Mouse (Mus musculus) brain, embryonic 14.5 days (tissue): ENCODE results near the gene H2-Ab1. TPM values are rescaled to one million over a fixed set of nuclear protein-coding genes. Genes with fewer than 3 reads are reported as not detected.

ENCODE experiments used
- DNase-seq: peaks from one replicate; pipeline ENCODE4 v3.0.0-alpha.2; 2011; ENCODE audit warnings: low read depth
- CTCF ChIP-seq: fragments of 200-500 bp; IDR thresholded peaks from 2 replicates; pipeline ENCODE4 v1.5.1; 2012; ENCODE audit warnings: inconsistent platforms, mild to moderate bottlenecking, moderate library complexity, borderline replicate concordance; ENCODE audit not compliant: insufficient read depth, insufficient read length; ENCODE audit errors: extremely low read depth
- POLR2A ChIP-seq: fragments of 200-500 bp; IDR thresholded peaks from 2 replicates; pipeline ENCODE4 v1.6.1; 2012; ENCODE audit warnings: mild to moderate bottlenecking, inconsistent platforms, borderline replicate concordance; ENCODE audit not compliant: poor library complexity, insufficient read depth, insufficient read length, severe bottlenecking; ENCODE audit errors: extremely low read depth
- polyA plus RNA-seq: library from polyadenylated mRNA; depleted of rRNA; stranded (reverse); fragments of >200 nt; gene quantifications from 2 replicates; pipeline ENCODE4 v1.2.3, GENCODE M21; 2012; rRNA removed

The H2-Ab1 gene
- 1.4 and 1.7 TPM in 2 replicates for polyA plus RNA-seq

- TF ChIP-seq POLR2A (no peak), CTCF (no peak)
- peak; percentile 74 for DNase-seq
Measured at GRCm38 (mm10) chr17:34257594-34258375, at the start of gene H2-Ab1. H2-Ab1 (plus strand) TSS chr17:34257689.

DNA sequence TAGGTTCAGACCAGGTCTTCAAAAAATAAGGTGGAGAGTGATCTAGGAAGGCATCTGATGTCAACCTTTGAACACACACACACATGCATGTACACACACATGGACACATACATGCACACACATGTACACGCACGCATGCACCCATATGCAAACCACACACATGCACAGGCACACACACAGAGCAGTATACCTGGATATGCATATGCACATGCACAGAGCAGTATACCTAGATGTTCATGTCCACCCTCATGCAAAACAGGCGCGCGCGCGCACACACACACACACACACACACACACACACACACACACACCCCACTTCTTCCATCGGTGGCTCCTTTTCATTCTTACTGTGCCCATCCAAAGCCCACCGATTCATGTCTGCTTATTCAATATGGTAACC lies 49.6 kb upstream of the H2-Ab1 start:
- no peak for DNase-seq
- TF ChIP-seq POLR2A (no peak), CTCF (no peak)

DNA sequence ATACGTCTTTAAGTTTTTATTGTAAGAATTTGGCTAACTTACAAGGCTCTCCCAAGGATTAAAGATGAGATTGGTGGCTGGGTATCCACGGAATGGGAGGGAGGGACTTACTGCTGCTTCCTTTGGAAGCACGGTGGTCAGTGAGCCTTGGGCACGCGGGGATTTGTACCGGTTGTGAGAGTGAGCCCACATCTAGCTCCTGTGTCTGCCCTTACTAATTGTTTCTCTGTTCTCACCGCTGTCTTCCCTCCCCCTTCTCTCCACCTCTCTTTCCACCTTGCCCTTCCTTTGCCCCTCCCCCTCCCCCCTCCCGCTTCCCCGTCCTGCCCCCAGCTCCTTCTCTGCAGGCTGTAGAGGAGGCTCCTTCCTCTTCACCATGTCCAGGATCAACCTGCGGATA lies 49.1 kb upstream of the H2-Ab1 start:
- DNase-seq: no peak
- no peak for TF ChIP-seq CTCF
- no peak for TF ChIP-seq POLR2A

GRCm38 (mm10) chr17:34209680-34210079 lies 47.8 kb upstream of the H2-Ab1 start:
- no peak for DNase-seq
- TF ChIP-seq POLR2A (no peak), CTCF (peak; percentile 17; the same call in 1 of the 2 replicates)

DNA sequence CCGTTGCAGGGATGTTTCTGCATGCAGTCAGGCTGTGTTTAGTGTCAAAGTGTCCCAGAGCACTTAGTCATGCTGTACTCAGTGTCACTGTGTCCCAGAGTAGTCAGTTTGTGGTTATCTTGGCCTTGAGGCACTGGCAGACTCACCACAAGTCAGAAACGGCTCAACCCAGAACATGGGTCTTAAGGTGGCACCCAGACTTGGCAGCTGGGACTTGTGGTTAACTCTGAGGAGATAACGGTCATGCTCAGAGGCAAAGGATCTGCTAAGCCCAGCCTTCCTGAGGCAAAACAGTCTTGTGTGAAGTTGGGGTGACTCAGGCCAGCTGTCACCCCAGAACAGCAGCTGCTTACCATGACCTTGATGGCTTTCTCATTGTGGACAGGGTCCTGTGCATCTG lies 46.9 kb upstream of the H2-Ab1 start:
- no peak for TF ChIP-seq CTCF
- TF ChIP-seq POLR2A: no peak
- DNase-seq: no peak

DNA sequence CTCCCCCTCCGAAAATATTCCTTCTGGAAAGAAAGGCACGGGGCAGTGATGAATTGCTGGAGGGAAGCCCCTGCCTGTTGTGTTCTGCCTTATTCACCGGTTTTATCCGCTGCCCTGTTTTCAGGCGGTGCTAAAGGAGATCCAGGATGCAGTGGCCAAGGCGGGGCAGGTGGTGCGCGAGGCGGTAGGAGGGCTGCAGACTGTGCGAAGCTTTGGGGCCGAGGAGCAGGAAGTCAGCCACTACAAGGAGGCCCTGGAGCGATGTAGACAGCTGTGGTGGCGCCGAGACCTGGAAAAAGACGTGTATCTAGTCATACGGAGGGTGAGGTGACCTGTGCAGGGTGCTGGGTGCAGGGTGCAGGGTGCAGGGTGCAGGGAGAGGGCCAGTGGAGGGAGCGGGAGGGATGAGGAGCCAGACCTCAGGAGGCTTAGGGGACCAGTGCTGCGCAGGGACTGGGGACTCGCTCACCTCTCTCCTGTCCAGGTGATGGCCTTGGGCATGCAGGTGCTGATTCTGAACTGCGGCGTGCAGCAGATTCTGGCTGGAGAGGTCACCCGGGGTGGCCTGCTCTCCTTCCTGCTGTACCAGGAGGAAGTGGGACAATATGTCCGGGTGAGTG lies 45.6 kb upstream of the H2-Ab1 start:
- DNase-seq: no peak
- TF ChIP-seq POLR2A: no peak
- no peak for TF ChIP-seq CTCF

DNA sequence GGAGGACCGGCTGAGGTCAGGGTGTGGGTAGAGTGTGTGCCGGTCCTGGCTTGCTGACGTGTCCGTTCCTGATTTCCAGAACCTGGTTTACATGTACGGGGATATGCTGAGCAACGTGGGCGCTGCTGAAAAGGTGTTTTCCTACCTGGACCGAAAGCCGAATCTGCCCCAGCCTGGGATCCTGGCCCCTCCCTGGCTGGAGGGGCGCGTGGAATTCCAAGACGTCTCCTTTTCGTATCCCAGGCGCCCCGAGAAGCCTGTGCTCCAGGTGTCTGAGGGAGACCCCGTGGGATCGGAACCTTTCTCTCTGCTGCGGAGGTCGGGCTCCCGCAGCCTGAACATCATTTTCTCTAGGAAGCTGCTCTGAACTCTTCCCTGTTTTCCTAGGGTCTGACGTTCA lies 43.6 kb upstream of the H2-Ab1 start:
- TF ChIP-seq CTCF (no peak), POLR2A (no peak)
- no peak for DNase-seq

DNA sequence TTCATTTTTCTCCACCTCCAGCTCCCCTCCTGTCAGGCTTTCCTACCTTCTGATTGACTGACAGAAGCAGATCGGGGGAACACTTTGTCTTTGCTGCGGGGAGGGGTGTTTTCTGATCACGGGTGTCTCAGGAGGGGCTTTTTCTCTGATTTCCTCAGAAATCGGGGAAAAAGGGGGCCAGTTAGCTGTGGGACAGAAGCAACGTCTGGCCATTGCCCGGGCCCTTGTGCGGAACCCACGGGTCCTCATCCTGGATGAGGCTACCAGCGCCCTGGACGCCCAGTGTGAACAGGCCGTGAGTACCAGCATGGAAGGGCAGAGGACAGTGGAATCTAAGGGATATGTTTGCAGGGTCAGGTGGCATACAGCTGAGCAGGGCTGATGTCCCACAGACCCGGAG lies 42.3 kb upstream of the H2-Ab1 start:
- DNase-seq: no peak
- TF ChIP-seq CTCF (no peak), POLR2A (no peak)

DNA sequence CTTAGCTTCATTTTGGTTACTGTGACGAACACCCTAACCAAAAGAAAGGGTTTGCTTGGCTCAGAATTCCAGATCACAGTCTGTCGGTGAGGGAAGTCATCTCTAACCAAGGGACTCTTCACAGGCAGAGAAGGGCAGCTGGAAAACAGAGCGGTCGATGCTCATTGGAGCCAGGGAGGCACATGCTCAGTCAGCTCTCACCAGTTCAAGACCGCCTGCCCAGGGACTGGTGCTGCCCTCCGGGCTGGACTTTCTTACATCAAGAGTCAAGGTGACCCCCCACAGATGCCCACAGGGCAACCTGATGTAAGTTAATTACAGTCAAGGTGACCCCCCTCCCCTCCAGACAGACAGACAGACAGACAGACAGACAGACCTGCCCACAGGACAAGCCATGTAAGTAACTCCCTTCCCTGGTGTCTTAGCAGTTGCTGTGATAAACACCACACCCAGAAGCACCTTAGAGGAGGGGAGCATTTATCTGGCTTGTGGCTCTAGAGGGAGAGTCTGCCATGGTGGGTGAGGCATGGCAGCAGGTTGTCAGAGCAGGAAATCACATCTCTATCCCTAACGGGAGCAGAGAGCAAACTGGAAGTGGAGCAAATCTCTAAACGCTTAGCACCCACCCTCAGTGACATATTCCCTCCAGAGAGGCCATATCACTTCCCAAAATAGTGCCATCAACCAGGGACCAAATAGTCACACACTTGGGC lies 40.1 kb upstream of the H2-Ab1 start:
- no peak for TF ChIP-seq POLR2A
- no peak for TF ChIP-seq CTCF
- no peak for DNase-seq

GRCm38 (mm10) chr17:34217986-34218385 lies 39.5 kb upstream of the H2-Ab1 start:
- no peak for DNase-seq
- TF ChIP-seq CTCF (no peak), POLR2A (no peak)

DNA sequence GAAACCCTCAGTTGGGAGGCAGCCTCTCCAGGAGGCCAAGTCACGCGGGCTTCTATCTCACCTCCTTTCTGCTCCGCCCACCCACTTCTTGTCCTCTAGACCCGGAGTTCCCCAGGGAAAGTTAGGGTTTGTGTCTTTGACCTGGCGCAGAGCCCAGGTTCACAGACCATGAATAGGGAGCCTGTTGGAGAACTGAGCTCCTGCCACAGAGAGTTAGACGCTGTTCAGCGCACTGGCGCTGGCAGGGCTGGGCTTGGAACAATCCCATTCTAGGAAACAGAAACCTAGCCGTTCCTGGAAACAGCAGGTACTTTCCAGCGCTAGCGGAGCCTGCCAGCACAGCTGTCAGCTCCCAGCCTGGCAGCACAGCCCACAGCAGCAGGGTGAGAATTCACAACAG lies 38.8 kb upstream of the H2-Ab1 start:
- no peak for TF ChIP-seq CTCF
- TF ChIP-seq POLR2A: no peak
- peak; percentile 38 for DNase-seq
